Mouse (Mus musculus) olfactory bulb, adult 2 months (tissue): ENCODE measurements around the gene Gm21970. TPM values are rescaled to one million over a fixed set of nuclear protein-coding genes. Genes with fewer than 3 reads are reported as not detected.

Experiments
- H3K27ac ChIP-seq: fragments of 200-500 bp; 2 replicates; pipeline ENCODE4 v1.5.1; 2012; ENCODE audit warnings: low read depth, low read length; ENCODE audit not compliant: insufficient read depth
- H3K4me1 ChIP-seq: fragments of 200-500 bp; 2 replicates; pipeline ENCODE4 v1.6.1; 2012; ENCODE audit warnings: low read length; ENCODE audit not compliant: control insufficient read depth, insufficient read depth
- H3K4me3 ChIP-seq: fragments of 200-500 bp; 2 replicates; pipeline ENCODE4 v1.5.1; 2012; ENCODE audit warnings: mild to moderate bottlenecking, low read depth, low read length, moderate library complexity; ENCODE audit not compliant: insufficient read depth
- CTCF ChIP-seq: fragments of 200-500 bp; IDR thresholded peaks from 2 replicates; pipeline ENCODE4 v1.5.1; 2012; ENCODE audit warnings: low read depth, mild to moderate bottlenecking, low read length, moderate library complexity; ENCODE audit not compliant: insufficient read depth
- POLR2A ChIP-seq: fragments of 200-500 bp; IDR thresholded peaks from 2 replicates; pipeline ENCODE4 v1.6.1; 2012; ENCODE audit warnings: mild to moderate bottlenecking, low read depth, low read length, moderate library complexity; ENCODE audit not compliant: insufficient read depth
- WGBS: fragments of 180-500 bp; shearing (Covaris S2); methylation state at CpG from one replicate; pipeline ENCODE4 v1.1.7; 2018; 5-methylcytosine and 5-hydroxymethylcytosine counted together
- polyA plus RNA-seq: library from polyadenylated mRNA; stranded (reverse); fragments of >200 nt; gene quantifications from 2 replicates; pipeline ENCODE4 v1.2.4, GENCODE M21; 2012; ENCODE audit warnings: low replicate concordance; ENCODE audit not compliant: missing spikeins, insufficient read depth, insufficient read length

Gm21970 gene
- not detected in 2 replicates for polyA plus RNA-seq

DNA sequence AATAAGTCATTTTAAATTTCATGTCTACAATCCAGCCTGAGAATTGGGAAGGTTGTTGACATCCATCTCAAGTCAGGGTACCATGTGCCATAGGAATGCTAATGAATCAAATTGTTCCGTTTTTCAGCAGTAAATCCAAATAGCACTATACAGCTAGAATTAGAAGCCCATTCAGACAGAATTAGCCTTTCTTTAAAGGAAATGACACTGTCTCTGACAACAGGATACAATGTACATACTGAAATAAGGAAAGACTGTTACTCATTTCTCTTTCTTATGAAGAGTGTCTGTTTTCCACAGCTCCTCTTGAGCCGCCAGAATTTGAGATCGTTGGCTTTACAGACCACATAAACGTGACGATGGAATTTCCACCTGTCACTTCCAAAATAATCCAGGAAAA lies at the start of gene Gm21970:
TSS of gene Gm21970 (plus strand) at position 301 of the 400 bp plus-strand sequence.
- no peaks in the 10 kb centered on the region for H3K4me1 ChIP-seq
- WGBS = 77% methylated on average over 5 of the region's 5 CpGs
- TF ChIP-seq POLR2A = no peak
- TF ChIP-seq CTCF = no peak
- H3K27ac ChIP-seq = no peak within 1 kb of the TSS
- H3K4me3 ChIP-seq = no peak within 1 kb of the TSS

DNA sequence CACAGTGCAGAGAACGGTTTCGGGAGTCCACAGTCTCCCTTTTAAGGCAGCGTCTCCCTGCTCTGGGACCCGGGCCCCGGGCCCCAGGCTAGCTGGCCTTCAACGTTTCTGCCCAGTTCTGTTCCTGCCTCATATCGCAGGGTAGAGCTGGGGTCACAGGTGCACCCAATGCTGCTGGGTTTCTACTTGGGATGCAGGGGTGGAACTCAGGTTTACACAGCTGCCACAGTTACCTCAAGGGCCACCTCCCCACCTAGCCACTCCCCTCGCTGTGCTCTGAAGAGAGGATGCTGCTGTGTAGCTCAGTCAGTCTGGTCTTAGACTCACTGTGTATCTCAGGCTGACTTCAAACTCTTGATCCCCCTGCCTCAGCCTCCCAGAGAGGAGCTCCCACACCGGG lies 45.0 kb upstream of the Gm21970 start:
- H3K27ac ChIP-seq = no peak overlapping the region
- TF ChIP-seq POLR2A (no peak), CTCF (no peak)
- WGBS = 87% methylated on average over 9 of the region's 9 CpGs
- H3K4me1 ChIP-seq = no peaks in the 10 kb centered on the region
- no peak overlapping the region for H3K4me3 ChIP-seq

DNA sequence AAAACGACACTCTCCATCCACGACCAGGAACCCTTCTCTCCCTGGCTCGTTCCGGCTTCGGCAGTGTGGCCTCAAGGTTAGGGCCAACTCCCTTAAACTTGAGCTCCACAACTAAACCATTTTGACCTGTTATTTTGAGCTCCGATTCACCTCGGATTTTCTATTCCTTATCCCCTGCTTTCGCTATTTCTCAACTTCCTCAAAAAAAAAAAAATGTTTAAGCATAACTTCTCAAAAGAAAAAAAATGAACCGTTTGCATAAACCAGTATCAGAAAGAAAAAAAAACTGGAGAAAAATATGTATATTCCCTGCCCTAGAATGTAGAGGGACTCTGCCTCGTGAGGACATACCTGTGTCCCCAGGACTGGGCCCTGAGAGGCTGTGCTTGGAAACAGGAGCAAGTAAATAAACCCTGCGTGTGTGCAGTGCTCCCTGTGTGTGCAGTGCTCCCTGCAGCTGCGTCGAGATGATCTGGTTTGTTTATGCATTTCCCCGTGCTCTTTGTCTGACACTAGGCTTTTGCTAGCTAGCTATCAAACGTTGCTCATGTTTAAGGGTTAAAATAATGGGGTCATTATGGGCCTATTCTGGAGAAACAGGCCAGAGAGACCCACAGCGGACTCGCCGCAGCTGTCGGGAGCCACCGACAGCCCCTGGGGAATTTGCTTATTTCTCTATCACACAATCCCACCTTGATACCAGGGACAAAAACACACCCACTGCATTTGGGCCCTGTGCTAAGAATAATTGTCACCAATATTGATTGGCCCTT lies 43.8 kb upstream of the Gm21970 start:
- TF ChIP-seq CTCF (no peak), POLR2A (no peak)
- Histone ChIP-seq H3K4me1 (no peaks in the 10 kb centered on the region), H3K4me3 (no peak overlapping the region), H3K27ac (no peak overlapping the region)
- WGBS = 77% methylated on average over 20 of the region's 20 CpGs

DNA sequence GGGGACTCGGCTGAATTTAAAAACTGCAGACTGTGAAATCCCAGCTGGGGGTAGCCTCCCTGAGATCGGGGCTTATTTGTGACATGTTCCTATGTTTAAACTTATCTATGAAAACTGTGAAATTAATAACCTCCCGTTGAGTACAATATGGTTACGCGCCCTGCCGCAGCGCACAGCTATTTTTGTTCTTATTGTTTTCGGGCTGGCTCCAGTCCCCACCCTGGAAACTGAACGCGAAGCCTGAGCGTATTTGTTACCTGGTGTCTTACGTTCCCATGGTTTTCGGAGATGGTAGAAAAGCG lies 43.3 kb upstream of the Gm21970 start:
- Histone ChIP-seq H3K4me1 (no peaks in the 10 kb centered on the region), H3K4me3 (no peak overlapping the region), H3K27ac (no peak overlapping the region)
- WGBS = 70% methylated on average over 14 of the region's 14 CpGs
- no peak for TF ChIP-seq CTCF
- no peak for TF ChIP-seq POLR2A

DNA sequence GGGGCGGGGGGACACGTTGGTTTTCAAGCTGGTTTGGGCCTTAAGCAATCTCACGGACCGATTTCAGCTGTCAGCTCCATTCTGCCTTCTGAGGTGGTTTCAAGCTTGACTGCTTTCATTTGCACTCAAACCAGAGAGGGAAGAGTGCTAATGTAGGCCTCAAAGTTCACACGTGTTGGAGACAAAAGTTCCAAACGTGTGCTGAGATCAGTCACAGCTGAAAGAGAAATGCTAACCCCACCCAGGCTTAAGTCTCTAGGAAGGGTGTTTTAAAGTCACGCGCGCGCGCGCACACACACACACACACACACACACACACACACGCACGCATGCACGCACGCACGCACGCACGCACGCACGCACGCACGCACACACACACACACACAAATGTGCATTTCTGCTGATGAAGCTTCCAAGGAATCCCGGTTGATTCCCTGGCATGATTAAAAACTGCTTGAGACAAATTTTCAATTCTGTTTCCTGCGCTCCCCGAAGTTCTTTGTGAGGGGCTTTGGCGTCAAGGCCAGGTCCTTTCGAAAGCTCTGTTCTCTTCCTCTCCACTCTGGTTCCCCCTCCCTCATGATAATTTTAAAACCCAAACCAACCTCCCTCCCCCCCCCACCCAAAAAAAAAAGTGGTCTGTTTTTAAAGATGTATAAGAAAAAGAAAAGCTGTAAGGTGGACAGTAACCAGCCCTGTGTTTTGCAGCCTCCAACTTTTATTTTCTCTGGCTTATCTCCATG lies 42.8 kb upstream of the Gm21970 start:
- H3K4me1 ChIP-seq = no peaks in the 10 kb centered on the region
- no peak overlapping the region for H3K27ac ChIP-seq
- no peak overlapping the region for H3K4me3 ChIP-seq
- TF ChIP-seq POLR2A (no peak), CTCF (no peak)
- WGBS = 80% methylated on average over 28 of the region's 28 CpGs

DNA sequence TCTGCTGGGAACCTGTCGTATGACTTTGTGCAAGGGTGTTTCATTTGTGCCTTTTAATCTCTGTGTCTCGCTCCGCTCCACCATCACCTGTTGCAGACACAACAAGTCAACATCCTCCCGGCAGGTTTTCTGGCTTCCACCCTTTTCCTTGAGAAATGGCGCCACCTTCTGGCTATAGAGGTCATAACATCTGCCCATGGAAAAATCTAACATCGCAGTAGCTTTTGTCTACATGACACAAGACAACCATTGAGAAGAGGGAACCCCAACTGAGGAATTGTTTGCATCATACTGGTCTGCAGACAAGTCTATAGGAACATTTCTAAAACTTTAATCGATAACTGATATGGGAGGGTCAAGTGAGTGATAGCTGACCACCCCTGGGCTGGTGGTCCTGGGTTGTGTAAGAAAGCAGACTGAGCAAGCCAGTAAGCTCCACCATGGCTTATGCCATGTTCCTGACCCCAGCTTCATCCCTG lies 39.4 kb upstream of the Gm21970 start:
- Histone ChIP-seq H3K27ac (no peak overlapping the region), H3K4me3 (no peak overlapping the region), H3K4me1 (no peaks in the 10 kb centered on the region)
- TF ChIP-seq POLR2A (no peak), CTCF (peak; percentile 54)
- under 1% methylated on average over 7 of the region's 7 CpGs for WGBS

DNA sequence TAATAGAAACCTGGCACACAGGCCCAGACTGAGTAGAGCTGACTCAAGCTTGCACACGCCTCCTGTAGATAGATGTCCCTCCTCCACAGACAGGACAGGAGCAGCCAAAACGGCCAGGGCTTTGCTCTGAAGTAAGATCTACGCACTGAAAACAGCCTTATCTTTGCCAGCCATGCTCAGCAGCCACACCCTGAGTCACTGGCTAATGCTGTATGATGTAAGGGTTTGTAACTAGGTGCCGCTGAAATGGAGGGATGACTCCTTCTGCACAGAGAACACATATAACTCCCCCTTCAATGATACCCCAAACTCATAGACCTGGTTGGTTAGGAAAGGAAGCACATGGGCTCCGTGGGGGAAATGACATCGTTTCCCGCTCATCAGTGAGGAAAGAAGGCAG lies 38.8 kb upstream of the Gm21970 start:
- WGBS = 87% methylated on average over 7 of the region's 7 CpGs
- H3K4me1 ChIP-seq = no peaks in the 10 kb centered on the region
- no peak overlapping the region for H3K4me3 ChIP-seq
- H3K27ac ChIP-seq = no peak overlapping the region
- TF ChIP-seq CTCF (no peak), POLR2A (no peak)

DNA sequence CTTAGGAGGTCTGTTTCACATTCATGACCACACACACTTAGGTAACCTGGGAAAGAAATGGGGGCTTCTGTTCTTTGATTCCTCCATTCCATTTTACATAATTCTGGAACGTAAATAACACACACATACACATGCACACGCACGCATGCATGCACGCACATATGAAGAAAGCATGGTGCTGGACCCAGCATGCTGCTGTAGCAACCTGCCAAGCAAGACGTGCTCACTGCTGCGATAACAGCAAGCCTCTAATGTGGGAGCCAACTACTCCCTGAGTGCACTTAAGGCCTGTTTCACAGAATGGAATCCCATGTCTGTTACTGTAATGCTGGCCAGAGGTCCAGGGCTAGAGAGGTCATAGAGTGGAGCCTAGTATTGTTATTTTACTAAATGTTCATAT lies 38.3 kb upstream of the Gm21970 start:
- WGBS = 85% methylated on average over 6 of the region's 6 CpGs
- no peaks in the 10 kb centered on the region for H3K4me1 ChIP-seq
- H3K4me3 ChIP-seq = no peak overlapping the region
- H3K27ac ChIP-seq = no peak overlapping the region
- no peak for TF ChIP-seq CTCF
- no peak for TF ChIP-seq POLR2A

DNA sequence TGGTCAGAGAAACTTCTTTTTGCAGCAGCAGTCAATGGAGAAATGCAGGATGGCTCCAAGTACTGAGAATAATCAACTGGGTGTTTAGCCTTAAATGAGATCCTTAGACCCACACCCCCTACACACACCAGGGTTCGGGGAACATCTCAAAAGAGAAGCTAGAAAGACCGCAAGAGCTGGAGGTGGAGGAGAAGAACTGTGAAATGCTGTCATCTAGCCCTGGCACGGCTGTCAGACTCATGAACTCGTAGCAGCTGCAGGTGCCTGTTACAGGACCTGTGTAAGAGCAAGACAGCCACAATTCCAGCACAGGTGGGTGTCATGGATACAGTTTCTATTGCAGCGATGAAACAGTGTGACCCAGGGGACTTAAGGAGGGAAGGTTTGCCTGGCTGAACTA lies 37.9 kb upstream of the Gm21970 start:
- Histone ChIP-seq H3K4me1 (no peaks in the 10 kb centered on the region), H3K4me3 (no peak overlapping the region), H3K27ac (no peak overlapping the region)
- TF ChIP-seq POLR2A (no peak), CTCF (no peak)
- WGBS = 92% methylated on average over 5 of the region's 5 CpGs
